Mouse (Mus musculus) embryonic facial prominence, embryonic 10.5 days (tissue): Measurements from ENCODE around the gene Tenm2. TPM values are rescaled to one million over a fixed set of nuclear protein-coding genes. Genes with fewer than 3 reads are reported as not detected.

Experiments used
- DNase-seq: peaks from one replicate; pipeline ENCODE4 v3.0.0-alpha.2; 2017; ENCODE audit warnings: low spot score
- H3K27ac ChIP-seq: fragments of 300-500 bp; sonication (generic); replicated peaks from 2 replicates; pipeline ENCODE4 v1.5.1; 2016; ENCODE audit warnings: mild to moderate bottlenecking
- H3K27me3 ChIP-seq: fragments of 300-500 bp; sonication (generic); replicated peaks from 2 replicates; pipeline ENCODE4 v1.6.1; 2016; ENCODE audit warnings: low read depth, mild to moderate bottlenecking; ENCODE audit not compliant: poor library complexity, severe bottlenecking
- H3K36me3 ChIP-seq: fragments of 300-500 bp; sonication (generic); replicated peaks from 2 replicates; pipeline ENCODE4 v1.6.1; 2016; ENCODE audit warnings: mild to moderate bottlenecking, moderate library complexity
- H3K4me1 ChIP-seq: fragments of 300-500 bp; sonication (generic); 2 replicates; pipeline ENCODE4 v1.6.1; 2016
- H3K4me3 ChIP-seq: fragments of 300-500 bp; sonication (generic); 2 replicates; pipeline ENCODE4 v1.5.1; 2016; ENCODE audit warnings: mild to moderate bottlenecking, moderate library complexity
- H3K9me3 ChIP-seq: fragments of 300-500 bp; sonication (generic); 2 replicates; pipeline ENCODE4 v1.6.1; 2016; ENCODE audit warnings: mild to moderate bottlenecking
- WGBS: fragments of 180-500 bp; shearing (Covaris S2); methylation state at CpG from one replicate; pipeline ENCODE4 v1.1.7; 2016; 5-methylcytosine and 5-hydroxymethylcytosine counted together
- polyA plus RNA-seq: library from polyadenylated mRNA; unstranded; fragments of >200 nt; fragmentation: Nextera tagmentation; extraction: Ambion mirVana; gene quantifications from 2 replicates; pipeline ENCODE4 v1.2.1, GENCODE M21; 2016

Tenm2 gene
- polyA plus RNA-seq, 1 experiment from 2014 or later, result 1.8 TPM

- WGBS, result 72% methylated on average over 3 of the region's 3 CpGs
- no peaks in the 10 kb centered on the region for H3K9me3 ChIP-seq
- H3K27ac ChIP-seq, result no peak overlapping the region
- no peaks in the 10 kb centered on the region for H3K36me3 ChIP-seq
- no peak for DNase-seq
- no peak overlapping the region for H3K4me3 ChIP-seq
- H3K4me1 ChIP-seq, result no peaks in the 10 kb centered on the region
- no peaks in the 10 kb centered on the region for H3K27me3 ChIP-seq
Measured at GRCm38 (mm10) chr11:36851690-36852089, 384.1 kb downstream of the Tenm2 start.

GRCm38 (mm10) chr11:36847451-36847850 is 388.3 kb downstream of the Tenm2 start:
- Histone ChIP-seq H3K27me3 (no peaks in the 10 kb centered on the region), H3K27ac (no peak overlapping the region), H3K4me3 (no peak overlapping the region), H3K4me1 (no peaks in the 10 kb centered on the region), H3K9me3 (no peaks in the 10 kb centered on the region), H3K36me3 (no peaks in the 10 kb centered on the region)
- 88% methylated on average over 6 of the region's 6 CpGs for WGBS
- no peak for DNase-seq

GRCm38 (mm10) chr11:36832855-36833254 is 402.9 kb downstream of the Tenm2 start:
- Histone ChIP-seq H3K27me3 (no peaks in the 10 kb centered on the region), H3K27ac (no peak overlapping the region), H3K4me3 (no peak overlapping the region), H3K4me1 (no peaks in the 10 kb centered on the region), H3K36me3 (no peaks in the 10 kb centered on the region), H3K9me3 (no peaks in the 10 kb centered on the region)
- DNase-seq, result no peak
- 83% methylated on average over 4 of the region's 4 CpGs for WGBS

- Histone ChIP-seq H3K4me1 (no peaks in the 10 kb centered on the region), H3K27ac (no peak overlapping the region), H3K4me3 (no peak overlapping the region), H3K27me3 (no peaks in the 10 kb centered on the region), H3K36me3 (no peaks in the 10 kb centered on the region), H3K9me3 (no peaks in the 10 kb centered on the region)
- DNase-seq, result no peak
- WGBS, result 76% methylated on average over 11 of the region's 11 CpGs
Measured at GRCm38 (mm10) chr11:36831511-36831910, 404.3 kb downstream of the Tenm2 start.

- 42% methylated on average over 7 of the region's 7 CpGs for WGBS
- H3K4me1 ChIP-seq, result peaks cover 5% of the 10 kb centered on the region; the same call in 1 of the 2 replicates
- no peaks in the 10 kb centered on the region for H3K36me3 ChIP-seq
- H3K4me3 ChIP-seq, result no peak overlapping the region
- no peaks in the 10 kb centered on the region for H3K9me3 ChIP-seq
- no peak overlapping the region for H3K27ac ChIP-seq
- no peaks in the 10 kb centered on the region for H3K27me3 ChIP-seq
- DNase-seq, result no peak
Measured at GRCm38 (mm10) chr11:36824666-36825065, 411.1 kb downstream of the Tenm2 start.

- WGBS, result 78% methylated on average over 1 of the region's 1 CpGs
- H3K9me3 ChIP-seq, result no peaks in the 10 kb centered on the region
- H3K27me3 ChIP-seq, result no peaks in the 10 kb centered on the region
- H3K36me3 ChIP-seq, result no peaks in the 10 kb centered on the region
- no peak overlapping the region for H3K27ac ChIP-seq
- no peak for DNase-seq
- no peak overlapping the region for H3K4me3 ChIP-seq
- peaks cover 15% of the 10 kb centered on the region; the same call in 1 of the 2 replicates for H3K4me1 ChIP-seq
Measured at GRCm38 (mm10) chr11:36804615-36805014, 431.1 kb downstream of the Tenm2 start.

- no peaks in the 10 kb centered on the region for H3K27me3 ChIP-seq
- no peaks in the 10 kb centered on the region for H3K9me3 ChIP-seq
- H3K4me3 ChIP-seq, result no peak overlapping the region
- no peaks in the 10 kb centered on the region for H3K36me3 ChIP-seq
- 60% methylated on average over 8 of the region's 8 CpGs for whole genome bisulfite sequencing
- no peak overlapping the region for H3K27ac ChIP-seq
- peaks cover 18% of the 10 kb centered on the region; the same call in 1 of the 2 replicates for H3K4me1 ChIP-seq
- DNase-seq, result no peak
Measured at GRCm38 (mm10) chr11:36802208-36802631, 433.5 kb downstream of the Tenm2 start.

- no peaks in the 10 kb centered on the region for H3K36me3 ChIP-seq
- 91% methylated on average over 4 of the region's 4 CpGs for WGBS
- no peaks in the 10 kb centered on the region for H3K9me3 ChIP-seq
- H3K4me1 ChIP-seq, result peaks cover 18% of the 10 kb centered on the region; the same call in 1 of the 2 replicates
- H3K27ac ChIP-seq, result no peak overlapping the region
- no peak for DNase-seq
- no peaks in the 10 kb centered on the region for H3K27me3 ChIP-seq
- no peak overlapping the region for H3K4me3 ChIP-seq
Measured at GRCm38 (mm10) chr11:36801683-36802082, 434.1 kb downstream of the Tenm2 start.

- WGBS, result 45% methylated on average over 8 of the region's 8 CpGs
- Histone ChIP-seq H3K9me3 (no peaks in the 10 kb centered on the region), H3K27ac (no peak overlapping the region; the same call in 1 of the 2 replicates), H3K36me3 (no peaks in the 10 kb centered on the region), H3K4me1 (peaks cover 18% of the 10 kb centered on the region; the same call in 1 of the 2 replicates), H3K27me3 (no peaks in the 10 kb centered on the region), H3K4me3 (no peak overlapping the region)
- DNase-seq, result peak; percentile 37
Measured at GRCm38 (mm10) chr11:36799409-36799808, 436.4 kb downstream of the Tenm2 start.

GRCm38 (mm10) chr11:36758009-36758408 is 477.8 kb downstream of the Tenm2 start:
- 77% methylated on average over 3 of the region's 3 CpGs for WGBS
- Histone ChIP-seq H3K36me3 (no peaks in the 10 kb centered on the region), H3K4me1 (no peaks in the 10 kb centered on the region), H3K27ac (no peak overlapping the region), H3K9me3 (no peaks in the 10 kb centered on the region), H3K27me3 (no peaks in the 10 kb centered on the region), H3K4me3 (no peak overlapping the region)
- DNase-seq, result no peak

- Histone ChIP-seq H3K27ac (no peak overlapping the region), H3K4me1 (0 out of 2 replicates have a peak, but pooled peaks cover 3% of the 10 kb centered on the region), H3K9me3 (no peaks in the 10 kb centered on the region), H3K36me3 (no peaks in the 10 kb centered on the region), H3K27me3 (no peaks in the 10 kb centered on the region), H3K4me3 (no peak overlapping the region)
- DNase-seq, result no peak
- whole genome bisulfite sequencing, result 79% methylated on average over 4 of the region's 4 CpGs
Measured at GRCm38 (mm10) chr11:36746286-36746685, 489.5 kb downstream of the Tenm2 start.

GRCm38 (mm10) chr11:36727800-36728199 is 508.0 kb downstream of the Tenm2 start:
- Histone ChIP-seq H3K4me1 (no peaks in the 10 kb centered on the region), H3K4me3 (no peak overlapping the region), H3K36me3 (no peaks in the 10 kb centered on the region), H3K9me3 (no peaks in the 10 kb centered on the region), H3K27ac (no peak overlapping the region), H3K27me3 (no peaks in the 10 kb centered on the region)
- WGBS, result 85% methylated on average over 3 of the region's 3 CpGs
- DNase-seq, result no peak

- Histone ChIP-seq H3K9me3 (no peaks in the 10 kb centered on the region), H3K27ac (no peak overlapping the region), H3K4me3 (no peak overlapping the region), H3K36me3 (no peaks in the 10 kb centered on the region), H3K4me1 (no peaks in the 10 kb centered on the region), H3K27me3 (no peaks in the 10 kb centered on the region)
- 73% methylated on average over 2 of the region's 2 CpGs for WGBS
- DNase-seq, result no peak
Measured at GRCm38 (mm10) chr11:36702881-36703280, 532.9 kb downstream of the Tenm2 start.
